Mouse (Mus musculus) layer of hippocampus, adult 2 months (tissue): ENCODE results near the gene Atrnl1. TPM values are rescaled to one million over a fixed set of nuclear protein-coding genes. Genes with fewer than 3 reads are reported as not detected.
"Not testable (repeated sequence)": the region's sequence is repeated elsewhere in the genome, so short reads cannot be mapped to it uniquely, and the experiment has no call there.

Experiments
- DNase-seq, 2 experiments: peaks; one replicate each; pipeline ENCODE4 v3.0.0; 2022; ENCODE audit warnings: low spot score in 2 of 2
- H3K27ac ChIP-seq: fragments of 200-600 bp; 2 replicates; pipeline ENCODE4 v1.8.1; 2022
- H3K4me3 ChIP-seq: fragments of 200-600 bp; 2 replicates; pipeline ENCODE4 v1.8.1; 2022; ENCODE audit warnings: mild to moderate bottlenecking
- CTCF ChIP-seq: fragments of 200-600 bp; conservative IDR thresholded peaks from 2 replicates; pipeline ENCODE4 v1.8.1; 2022; ENCODE audit warnings: antibody characterized with exemption, mild to moderate bottlenecking, moderate library complexity
- total RNA-seq, 2 experiments: library from RNA; stranded (reverse); gene quantifications; 2 replicates each; pipeline ENCODE4 v1.2.3; 2021

Gene Atrnl1
- total RNA-seq, 2 experiments from 2014 or later: 67.2 to 69.7 TPM

DNA sequence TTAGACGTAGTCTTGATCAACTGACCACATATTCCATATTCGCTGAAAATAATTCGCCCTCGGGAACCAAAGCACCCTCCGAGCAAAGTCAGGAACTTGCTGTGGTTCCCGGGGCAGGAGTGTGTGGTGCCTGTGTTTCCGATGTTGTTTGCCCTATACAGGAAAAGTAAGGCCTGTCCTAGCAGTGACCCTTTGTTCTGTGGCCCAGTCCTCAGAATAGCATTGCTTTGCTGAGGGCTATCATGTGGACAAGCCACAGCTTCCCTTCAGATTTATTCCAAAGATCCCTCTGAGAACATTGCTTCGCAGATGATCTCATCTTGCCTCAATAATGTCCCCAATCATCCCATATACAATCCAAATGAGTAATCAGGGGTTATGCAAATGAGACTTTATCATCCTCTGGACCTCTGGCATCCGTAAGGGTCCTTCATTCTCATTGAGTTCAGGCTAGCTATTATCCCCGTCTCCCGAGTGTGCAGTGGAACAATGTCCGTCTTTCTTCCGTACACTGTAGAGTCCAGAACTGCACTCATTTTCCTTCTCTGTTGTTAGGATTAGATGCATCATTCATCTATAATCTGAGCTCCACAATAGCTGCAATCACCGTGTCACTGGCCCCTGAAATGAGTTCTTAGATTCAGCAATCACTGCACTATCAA is 380.4 kb downstream of the Atrnl1 start:
- no peak for DNase-seq
- no peak overlapping the region for H3K4me3 ChIP-seq
- no peak for TF ChIP-seq CTCF

DNA sequence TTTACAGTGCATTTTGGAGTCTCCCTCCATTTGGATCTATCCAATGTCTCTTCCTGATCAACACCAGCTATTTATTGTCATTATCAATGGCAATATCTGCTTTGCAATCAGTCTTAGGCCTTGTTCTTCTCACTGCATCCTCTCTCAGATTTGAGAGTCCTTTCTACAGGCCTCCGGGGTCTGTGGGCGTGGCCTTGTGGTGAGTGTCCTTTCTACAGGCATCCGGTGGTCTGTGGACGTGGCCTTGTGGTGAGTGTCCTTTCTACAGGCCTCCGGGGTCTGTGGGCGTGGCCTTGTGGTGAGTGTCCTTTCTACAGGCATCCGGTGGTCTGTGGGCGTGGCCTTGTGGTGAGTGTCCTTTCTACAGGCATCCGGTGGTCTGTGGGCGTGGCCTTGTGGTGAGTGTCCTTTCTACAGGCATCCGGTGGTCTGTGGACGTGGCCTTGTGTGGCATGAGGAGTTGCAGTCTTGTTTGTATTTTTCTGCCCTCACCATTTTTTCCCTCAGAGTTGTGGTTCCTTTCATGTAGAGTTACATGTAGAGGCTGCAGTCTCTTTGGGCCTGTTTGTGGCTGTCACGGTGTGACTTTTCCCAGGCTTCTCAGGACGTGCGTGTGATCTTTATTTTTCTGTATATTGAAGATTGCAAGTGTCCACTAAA is 383.5 kb downstream of the Atrnl1 start:
- H3K27ac ChIP-seq, H3K4me3 ChIP-seq, DNase-seq: not testable (repeated sequence)

More for the DNA sequence above, 380.4 kb downstream of the Atrnl1 start:
- no peak overlapping the region for H3K27ac ChIP-seq

DNA sequence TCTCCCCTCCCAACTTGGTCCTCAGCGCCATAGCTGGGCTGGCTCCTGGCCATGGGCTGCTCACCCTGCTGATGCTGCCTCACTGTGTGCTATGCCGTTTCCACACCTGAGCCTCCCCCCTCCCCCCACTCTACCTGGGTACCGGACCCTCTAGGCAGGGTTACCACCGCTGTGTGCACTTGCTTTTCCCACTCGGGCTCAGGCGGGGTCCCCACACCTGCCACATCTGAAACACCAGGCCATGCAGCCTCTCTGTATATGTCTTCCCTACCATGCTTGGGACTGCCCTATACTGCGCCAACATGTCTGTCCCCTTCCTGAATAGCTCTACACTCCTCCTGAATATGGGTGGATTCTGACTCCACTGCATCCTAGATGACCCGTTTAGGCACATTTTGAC is 384.2 kb downstream of the Atrnl1 start:
- Histone ChIP-seq H3K4me3 (no peak overlapping the region), H3K27ac (no peak overlapping the region)
- no peak for DNase-seq
- TF ChIP-seq CTCF: no peak

DNA sequence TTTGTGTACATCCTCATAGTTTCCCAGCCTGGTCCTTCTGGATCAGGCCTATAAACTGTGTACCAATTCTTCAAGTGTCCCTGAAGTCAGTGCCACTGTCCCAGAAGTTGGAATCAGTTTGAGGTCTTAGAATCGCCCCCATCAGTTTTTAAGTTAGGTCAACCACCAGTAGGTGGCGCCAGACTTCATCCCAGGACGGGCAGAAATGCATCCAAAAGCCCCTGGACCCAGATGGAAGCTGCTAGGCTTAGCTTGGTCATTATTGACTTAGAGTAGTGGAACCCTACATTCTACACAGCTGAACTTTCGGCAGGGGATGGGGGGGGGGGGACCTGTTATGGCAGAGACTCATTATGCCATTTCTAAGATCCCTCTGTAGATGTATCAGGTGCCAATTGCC is 387.1 kb downstream of the Atrnl1 start:
- Histone ChIP-seq H3K4me3 (no peak overlapping the region), H3K27ac (no peak overlapping the region)
- TF ChIP-seq CTCF: peak; percentile 77
- DNase-seq: no peak

DNA sequence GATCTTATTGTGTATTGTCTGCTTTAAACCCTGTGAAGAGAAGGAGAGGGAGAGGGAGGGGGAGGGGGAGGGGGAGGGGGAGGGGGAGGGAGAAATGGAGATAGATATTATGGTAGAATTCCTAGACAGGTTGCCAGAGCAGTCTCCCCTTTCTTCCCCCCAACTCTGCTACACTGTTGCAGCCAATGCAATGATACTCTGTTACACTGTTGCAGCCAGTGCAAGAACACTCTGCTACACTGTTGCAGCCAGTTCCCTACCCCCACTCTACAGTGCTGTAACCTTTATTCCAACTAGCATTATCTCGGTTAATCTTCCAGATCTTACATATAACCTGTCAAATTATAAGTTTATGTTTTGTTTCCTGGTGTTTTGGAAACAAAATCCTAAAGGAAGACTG is 400.8 kb downstream of the Atrnl1 start:
- DNase-seq: no peak
- no peak for TF ChIP-seq CTCF

DNA sequence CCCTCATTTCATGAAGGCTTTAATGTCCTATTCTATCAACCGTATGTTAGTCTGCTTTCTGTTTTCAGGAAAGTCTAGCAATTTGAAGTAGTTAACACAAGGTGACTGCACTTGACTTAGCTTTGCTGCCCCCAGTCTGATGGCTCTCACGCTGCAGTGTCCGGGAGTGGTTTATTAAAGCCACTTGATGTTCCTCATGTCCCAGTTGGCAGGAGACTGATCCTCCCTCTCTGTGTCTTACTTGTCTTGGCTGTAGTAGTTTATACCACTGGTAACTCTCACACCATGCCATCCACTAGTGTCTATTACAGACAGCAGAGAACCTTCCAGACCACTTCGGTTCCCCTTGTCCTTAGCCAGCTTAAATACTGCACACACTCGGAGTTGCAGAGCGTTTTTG is 404.9 kb downstream of the Atrnl1 start:
- no peak overlapping the region for H3K27ac ChIP-seq
- no peak for DNase-seq
- H3K4me3 ChIP-seq: no peak overlapping the region
- TF ChIP-seq CTCF: no peak

More for the DNA sequence above, 400.8 kb downstream of the Atrnl1 start:
- Histone ChIP-seq H3K27ac (no peak overlapping the region), H3K4me3 (no peak overlapping the region)

DNA sequence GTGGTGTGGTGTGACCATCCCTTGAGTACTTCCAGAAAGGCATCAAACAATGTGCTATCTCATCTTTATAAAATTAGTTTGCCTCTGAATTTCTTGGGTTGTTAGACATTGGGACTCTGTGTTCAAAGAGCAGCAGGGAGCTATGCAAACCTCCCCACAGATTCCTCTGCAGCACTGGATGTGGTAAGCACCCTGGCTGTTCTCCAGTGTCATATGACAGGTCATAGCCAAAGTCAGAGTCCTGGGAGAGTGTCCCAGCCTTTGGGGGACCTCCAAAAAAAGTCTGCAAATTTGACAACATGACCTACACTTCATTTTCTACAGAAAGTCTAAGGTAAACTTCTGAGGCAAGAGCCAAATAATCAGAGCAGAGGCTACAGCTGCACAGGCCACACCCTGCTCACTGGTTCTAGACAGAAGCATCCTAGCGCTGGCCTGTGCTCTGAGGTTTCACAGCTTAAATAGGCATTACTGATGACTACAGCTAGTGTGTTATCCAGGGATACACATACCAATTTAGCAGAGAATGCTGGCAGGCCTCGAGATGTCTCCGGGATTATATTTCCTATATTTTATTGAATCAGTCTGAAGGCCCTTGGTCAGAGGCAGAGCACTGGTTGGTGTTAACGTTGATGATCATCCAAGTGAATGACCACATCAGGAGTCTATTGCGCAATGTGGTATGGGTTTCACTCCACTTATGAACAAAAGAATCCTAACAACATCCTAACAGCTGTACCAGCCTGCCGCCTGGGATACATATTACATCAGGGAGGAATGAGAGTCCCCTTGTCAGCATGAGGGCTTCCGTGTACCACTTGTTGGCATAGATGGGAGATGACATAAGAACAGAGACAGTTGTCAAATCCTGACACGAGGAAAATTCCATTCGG is 406.0 kb downstream of the Atrnl1 start:
- Histone ChIP-seq H3K27ac (no peak overlapping the region), H3K4me3 (no peak overlapping the region)
- TF ChIP-seq CTCF: no peak
- no peak for DNase-seq

DNA sequence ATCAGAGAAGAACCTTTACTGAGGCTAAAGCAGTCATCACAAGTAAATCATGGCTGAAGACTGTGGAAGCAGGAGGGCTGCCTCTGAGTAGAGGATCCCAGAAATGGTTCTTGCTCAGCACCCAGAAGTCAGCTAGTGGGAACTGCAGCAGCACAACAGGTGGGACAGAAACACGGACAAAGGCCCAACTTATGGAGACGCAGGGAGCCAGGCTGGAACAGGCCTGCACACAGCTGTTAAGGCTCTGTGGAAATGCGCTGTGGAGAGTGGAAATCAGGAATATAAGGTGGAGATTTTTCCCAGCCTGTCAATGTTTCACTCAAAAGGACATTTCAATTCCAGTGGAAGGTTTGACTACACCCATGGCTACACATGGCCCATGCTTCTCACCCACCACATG is 406.6 kb downstream of the Atrnl1 start:
- H3K4me3 ChIP-seq: no peak overlapping the region
- no peak for DNase-seq
- H3K27ac ChIP-seq: no peak overlapping the region
- no peak for TF ChIP-seq CTCF

DNA sequence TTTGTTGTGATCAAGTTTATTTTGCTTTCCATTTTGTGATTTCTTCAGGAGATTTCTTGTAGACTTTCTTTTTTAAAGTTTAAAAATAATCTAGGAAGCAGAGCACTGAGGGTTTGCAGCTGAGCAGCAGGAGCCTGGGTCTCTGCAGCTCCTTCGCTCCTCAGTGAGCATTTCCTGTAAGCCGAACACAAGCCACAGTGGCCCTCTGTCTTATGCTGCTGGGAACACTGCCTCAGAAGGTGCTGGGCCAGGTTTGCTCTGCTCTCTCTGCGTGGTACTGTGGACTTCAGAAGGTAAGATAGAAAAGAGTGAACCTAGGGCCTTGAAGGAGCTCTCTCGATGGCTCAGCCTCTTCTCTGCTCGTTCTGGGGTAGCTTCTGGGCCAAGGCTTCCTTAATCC is 407.9 kb downstream of the Atrnl1 start:
- no peak for TF ChIP-seq CTCF
- no peak overlapping the region for H3K27ac ChIP-seq
- DNase-seq: no peak
- H3K4me3 ChIP-seq: no peak overlapping the region

DNA sequence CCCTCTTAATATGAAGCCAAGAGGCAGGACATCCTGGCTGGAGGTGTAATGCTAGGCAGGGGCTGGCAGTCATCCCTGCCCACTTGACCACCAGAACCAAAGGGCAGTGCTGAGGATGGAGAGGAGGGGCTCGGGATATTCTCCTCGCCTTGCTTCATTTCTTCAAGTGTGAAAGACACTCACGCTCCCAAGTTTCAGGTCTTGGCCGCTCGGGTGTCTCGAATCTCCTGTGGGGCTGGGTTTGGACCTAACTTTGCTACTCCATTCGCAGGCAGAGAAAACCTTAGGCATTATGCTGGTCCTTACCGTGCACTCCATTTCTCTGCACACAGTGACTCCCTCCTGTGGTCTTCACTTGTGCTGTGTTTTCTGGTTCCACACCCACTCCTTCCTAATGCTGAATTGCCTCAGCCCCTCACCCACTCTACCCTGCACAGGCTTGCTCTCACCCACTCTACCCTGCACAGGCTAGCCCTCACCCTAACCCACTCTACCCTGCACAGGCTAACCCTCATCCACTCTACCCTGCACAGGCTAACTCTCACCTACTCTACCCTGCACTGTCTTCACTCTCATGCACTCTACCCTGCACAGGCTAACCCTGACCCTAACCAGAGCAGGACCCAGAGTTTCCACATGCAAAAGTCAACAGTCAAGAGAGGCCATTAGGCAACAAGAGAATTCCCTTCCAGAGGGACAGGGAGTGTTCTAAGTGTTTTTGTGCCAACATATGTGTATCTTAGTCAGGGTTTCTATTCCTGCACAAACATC is 410.9 kb downstream of the Atrnl1 start:
- TF ChIP-seq CTCF: no peak
- Histone ChIP-seq H3K4me3 (no peak overlapping the region), H3K27ac (no peak overlapping the region)
- no peak for DNase-seq

DNA sequence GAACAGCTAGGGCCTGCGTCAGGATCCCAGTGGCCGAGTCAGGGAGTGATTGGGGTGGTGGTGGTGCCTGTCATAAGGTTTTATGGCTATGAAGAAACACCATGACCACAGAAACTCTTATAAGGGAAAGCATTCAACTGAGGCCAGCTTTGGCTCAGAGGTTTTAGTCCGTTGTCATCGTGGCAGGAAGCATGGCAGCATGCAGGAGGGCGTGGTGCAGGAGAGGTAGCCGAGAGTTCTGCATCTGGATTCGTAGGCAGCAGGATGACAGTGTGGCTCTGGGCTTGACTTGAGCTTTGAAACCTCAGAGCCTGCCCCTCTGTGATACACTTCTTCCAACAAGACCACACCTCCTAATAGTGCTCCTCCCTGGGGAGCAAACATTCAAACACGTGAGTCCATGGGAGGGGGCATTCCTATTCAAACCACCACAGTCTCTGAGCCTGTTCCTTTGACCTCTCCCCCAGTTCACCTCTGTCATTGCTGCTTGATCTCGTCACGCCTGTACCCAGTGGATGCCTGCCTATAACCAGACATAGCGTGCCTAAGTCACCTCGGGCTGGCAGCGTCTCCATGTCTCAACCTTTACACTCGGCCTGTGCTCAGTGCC is 412.5 kb downstream of the Atrnl1 start:
- no peak overlapping the region for H3K27ac ChIP-seq
- no peak overlapping the region for H3K4me3 ChIP-seq
- DNase-seq: no peak
- TF ChIP-seq CTCF: no peak

DNA sequence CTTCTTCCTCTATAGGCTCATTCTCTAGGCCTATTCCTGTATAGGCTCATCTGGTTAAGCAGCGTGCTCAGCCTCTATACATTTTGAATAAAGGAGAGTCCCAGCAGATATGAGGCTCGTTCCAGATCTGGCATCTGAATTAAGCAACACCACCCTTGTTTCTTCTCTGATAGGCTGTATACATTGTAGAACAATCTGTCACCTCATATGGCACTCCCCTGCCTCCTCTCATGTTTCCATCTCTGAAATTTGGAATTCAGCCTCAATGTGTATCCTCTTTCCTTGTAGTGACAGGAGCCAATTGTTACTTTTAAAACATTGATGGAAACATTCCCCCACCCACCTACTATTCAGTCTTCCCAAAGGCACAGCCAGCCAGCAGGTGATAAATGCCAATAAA is 414.2 kb downstream of the Atrnl1 start:
- H3K4me3 ChIP-seq: no peak overlapping the region
- no peak for TF ChIP-seq CTCF
- DNase-seq: peak in 1 of 2 experiments; percentile 64
- H3K27ac ChIP-seq: no peak overlapping the region
